Mouse (Mus musculus): ENCODE results near the gene Zmym2.
"Not testable (repeated sequence)": the region's sequence is repeated elsewhere in the genome, so short reads cannot be mapped to it uniquely, and the experiment has no call there.

The Zmym2 gene

DNA sequence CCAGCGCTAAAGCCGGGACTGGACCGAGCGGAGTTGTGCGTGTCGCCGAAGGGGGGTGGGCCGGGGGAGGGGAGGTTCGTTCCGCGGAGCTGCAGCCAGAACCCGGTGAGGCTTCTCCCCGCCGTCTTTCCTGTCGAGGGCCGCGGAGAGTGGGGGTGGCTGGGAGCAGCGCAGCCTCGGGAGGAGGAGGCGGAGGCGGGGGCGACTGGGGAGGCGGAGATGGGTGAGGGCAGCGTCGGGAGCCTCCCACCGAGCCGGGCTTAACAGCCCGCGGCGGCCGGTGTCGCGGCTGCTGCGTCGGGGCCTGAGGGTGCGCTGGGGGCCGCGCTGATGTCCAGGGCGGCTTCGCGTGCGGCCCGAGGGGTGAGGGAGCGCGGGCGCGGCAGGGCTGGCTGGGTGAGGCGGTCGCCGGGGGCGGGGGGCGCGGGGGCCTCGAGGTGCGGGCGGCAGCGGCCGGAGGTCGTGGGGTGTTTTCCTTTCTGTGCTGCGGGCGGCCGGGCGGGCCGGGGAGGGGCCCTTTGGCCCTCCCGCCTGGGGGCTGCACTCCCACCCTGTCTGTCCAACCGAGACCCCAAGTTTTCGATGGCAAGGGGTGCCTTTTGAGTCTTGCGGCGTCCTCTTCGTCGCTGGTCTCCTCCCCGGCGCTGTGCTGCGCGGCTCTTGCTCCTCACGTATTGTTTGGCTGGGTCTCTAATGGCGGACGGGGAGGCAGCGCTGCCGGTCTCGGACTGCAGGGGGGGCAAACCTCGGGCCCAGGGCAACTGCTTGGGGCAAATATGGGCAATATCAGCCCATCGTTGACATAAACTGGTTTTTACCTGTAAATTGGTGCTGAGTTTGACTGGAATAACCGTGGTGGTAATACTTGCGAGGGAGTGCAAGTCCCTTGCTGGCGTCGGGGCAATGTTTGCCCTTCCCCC lies at the start of gene Zmym2:
Zmym2 (plus strand) TSS at position 60 of the 920 bp plus-strand sequence.
- peak; percentile 71 for DNase-seq

DNA sequence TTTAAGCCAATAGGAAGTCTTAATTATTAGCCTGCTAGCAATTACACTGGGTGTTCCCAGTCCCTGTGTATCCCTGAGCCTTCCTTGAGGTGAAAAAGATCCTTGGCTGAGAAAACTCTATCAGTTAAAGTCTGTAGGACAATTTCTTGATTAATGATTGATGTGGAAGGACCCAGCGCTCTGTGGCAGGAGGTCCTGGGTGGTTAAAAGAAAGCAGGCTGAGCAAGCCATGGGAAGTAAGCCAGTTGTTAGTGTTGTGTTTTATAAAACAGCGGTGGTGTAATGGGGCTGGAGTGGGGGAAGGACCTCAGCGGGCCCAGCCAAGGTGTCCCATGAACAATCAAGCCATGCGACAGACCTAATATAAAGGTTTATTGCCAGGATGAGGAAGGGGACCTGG lies 42.4 kb upstream of the Zmym2 start:
- no peak for DNase-seq

DNA sequence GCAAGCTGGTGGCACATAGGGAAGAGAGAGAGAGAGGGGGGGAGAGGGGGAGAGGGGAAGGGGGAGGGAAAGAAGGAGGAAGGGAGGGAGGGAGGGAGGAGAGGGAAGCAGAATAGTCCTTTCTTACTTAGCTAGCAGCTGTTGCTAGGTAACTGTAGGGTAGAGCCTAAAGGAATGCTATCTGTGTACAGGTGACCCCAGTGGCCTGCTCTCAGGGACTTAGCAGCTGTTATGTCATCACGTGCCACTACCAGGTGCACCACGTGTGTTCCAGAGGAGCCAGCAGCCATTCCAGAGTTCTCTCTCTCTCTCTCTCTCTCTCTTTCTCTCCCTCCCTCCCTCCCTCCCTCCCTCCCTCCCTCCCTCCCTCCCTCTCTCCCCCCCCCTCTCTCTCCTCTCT lies 41.9 kb upstream of the Zmym2 start:
- no peak for DNase-seq

DNA sequence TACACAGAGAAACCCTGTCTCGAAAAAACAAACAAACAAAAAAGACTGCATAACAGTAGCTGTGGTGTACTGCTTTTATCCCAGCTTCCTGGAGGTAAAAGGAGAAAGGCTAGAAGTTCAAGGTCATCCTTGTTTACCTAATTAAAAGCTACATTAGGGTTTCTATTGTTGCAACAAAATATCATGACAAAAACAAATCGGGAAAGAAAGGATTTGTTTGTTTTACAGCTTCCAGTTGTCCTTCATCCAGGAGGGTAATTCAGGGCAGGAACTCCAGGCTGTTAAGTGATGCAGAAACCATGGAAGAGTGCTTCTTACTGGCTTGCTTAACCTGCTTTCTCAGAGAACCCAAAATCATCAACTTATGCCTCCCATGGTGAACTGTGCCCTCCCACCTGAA lies 38.1 kb upstream of the Zmym2 start:
- DNase-seq: no peak

DNA sequence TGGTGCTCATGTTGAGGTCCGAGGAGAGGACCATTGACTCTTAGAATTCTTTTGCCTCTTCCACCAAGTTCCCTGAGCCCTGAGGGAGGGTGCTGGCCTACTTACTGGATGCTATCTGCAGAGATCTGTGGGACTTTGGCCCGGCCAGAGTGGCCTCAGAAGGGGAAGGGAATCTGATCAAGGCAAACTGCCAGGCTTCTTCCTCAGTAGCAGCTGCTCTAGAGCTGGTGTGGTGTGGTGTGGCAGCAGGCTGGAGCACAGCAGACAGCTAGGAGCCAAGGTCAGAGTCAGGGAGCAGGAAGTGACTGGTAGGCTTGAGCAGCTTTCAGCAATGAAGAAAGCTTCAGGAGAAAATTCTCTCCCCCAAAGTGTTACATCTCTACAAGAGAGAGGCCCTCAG lies 36.8 kb upstream of the Zmym2 start:
- no peak for DNase-seq

DNA sequence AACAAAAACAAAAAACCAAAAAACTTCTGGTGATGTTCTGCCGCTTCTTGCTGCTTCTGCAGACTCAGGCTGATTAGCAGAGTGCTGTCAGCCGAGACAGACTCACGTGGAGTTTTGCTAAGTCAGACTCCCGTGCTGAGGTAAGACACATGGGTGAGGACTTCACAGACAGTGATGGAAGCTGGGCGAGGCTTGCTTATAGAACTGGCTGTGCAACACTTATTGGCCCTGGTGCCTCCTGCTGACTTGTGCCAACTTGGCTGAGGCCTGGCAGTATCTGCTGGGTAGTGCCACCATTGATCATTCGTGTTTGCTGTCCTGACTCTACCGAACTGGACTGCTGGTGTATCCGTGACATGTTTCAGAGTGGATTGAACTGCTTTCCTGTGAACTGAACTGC lies 22.4 kb upstream of the Zmym2 start:
- no peak for DNase-seq

DNA sequence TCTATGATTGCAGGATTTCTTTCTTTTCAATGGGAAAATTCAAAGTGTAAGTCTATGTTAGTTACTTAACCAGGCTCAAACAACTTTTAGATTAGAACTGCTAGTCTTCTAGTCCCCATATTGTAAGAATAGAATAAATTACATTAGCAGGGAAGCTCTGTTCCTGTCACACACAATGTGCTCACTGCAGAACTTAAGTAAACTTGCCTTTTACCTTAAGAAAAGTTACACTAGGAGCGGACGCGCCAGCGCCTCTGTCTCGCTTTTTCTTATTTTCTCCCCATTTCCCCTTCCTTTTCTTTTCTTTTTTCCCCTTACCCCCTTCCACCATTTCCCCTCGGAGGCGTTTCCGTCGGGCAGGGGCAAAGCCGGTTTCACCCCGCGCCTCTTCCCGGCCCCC lies 21.8 kb upstream of the Zmym2 start:
- no peak for DNase-seq

DNA sequence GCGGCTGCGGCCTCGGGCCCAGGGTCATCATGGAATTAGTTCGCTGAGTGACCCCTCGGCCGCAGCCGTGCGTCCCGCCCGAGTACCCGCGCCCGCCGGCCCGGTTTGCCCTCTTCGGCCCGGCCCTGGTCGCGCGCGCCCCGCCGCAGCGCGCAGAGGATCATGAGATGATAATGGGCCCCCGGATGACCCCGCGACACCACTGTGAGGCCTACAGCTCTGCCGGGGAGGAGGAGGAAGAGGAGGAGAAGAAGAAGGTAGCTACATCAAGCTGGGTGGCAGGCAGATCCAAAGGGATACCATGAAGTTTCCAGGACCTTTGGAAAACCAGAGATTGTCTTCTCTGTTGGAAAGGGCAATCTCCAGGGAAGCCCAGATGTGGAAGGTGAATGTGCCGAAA lies 21.3 kb upstream of the Zmym2 start:
- DNase-seq: not testable (repeated sequence)

DNA sequence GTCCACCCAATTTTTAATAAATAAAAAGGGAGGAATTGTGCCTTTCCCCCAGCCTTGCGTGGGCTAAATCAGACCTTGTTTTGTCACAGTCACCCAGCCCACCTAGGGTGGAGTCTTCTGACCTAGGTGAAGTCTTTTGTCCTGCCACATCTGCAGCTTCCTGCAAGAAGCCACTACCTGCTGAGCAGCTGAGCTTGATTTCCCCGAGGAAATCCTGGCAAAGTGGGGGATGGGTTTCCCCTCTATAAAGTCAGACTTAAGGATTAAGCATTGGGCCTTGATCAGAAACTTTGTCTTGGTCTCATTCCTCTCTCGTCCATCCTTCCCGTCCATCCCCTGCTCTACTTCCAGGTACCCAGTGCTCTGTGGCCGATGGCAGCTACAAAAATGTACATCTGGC lies 12.9 kb upstream of the Zmym2 start:
- DNase-seq: no peak

DNA sequence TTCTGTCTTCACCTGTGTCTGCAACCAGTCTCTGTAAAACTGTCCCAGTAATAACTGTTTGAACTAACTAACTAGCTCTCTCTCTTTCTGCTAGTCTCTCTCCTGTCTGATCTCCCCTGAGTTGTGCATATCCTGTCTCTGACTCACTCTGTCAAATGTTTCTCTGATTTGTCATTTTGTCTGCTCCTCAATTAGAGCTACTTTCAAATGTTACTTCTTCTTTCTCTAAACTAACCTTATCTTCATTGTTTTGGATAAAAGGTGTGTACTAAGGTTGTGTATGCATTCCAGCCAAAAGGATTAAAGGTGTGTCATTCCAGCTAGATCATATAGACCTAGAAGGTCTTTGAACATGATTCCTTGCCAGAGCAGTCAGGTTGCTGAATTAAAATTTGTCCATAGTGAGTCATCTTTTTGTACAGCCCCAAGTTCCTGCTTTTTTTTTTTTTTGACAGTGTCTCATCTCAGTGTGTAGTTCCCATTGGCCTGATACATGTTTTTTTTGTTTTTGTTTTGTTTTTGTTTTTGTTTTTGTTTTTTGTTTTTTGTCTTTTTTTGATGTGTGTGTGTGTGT lies 10.8 kb upstream of the Zmym2 start:
- DNase-seq: no peak

DNA sequence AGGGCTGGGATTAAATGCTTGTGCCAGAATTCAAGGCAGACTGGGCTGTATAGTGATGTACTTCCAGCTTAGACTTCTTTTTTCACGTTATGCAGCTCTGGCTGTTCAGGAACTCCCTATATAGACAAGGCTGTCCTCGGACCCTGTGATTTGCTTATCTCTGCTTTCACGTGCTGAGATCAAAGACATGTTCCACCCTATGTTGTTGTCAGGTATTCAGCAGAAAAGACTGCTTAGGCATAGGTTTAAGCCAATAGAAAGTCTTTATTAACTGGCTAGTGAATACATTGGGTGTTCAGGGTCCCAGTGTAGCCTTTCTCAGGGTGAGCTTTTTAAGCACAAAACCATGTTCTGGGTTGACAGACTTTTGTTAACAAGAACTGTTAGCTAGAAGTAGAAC lies 5.2 kb upstream of the Zmym2 start:
- DNase-seq: no peak

DNA sequence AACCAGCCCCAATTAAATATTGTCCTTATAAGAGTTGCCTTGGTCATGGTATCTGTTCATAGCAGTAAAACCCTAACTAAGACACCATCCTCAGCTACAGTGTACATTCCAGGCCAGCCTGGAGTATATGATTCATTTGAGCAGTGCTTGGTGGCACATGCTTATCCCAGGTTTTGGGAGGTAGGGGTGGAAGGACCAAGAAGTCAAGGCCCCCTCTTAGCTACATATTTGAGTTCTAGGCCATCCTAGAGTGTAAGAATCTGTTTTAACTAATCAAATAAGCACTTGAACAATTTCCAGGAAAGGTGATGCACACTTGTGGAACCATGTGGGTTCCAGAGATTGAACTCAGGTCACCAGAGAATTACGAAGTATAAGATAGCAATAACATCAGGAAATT lies 3.0 kb upstream of the Zmym2 start:
- no peak for DNase-seq

DNA sequence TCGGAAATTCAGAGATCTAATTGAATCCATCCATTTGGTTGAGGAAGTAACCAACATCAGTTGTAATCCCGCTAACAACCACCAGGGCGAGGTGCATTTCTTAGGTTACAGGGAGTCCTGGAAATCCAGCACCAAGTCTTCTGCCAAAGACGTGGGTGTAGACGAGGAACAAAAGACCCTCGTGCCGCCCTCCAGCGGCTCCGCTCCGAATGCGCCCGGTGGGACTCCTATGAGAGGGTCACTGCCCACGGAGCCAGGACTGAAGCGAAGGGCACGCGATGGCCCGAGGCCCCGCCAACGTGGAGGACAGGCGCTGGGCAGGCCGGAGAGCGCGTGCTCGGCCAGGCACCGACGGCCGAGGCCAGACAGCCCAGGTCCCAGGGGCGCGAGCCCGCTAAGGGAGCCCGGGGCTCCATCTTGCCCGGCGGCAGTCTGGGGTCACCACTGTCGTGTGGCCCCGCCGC lies 1.1 kb upstream of the Zmym2 start:
- peak; percentile 70 for DNase-seq

DNA sequence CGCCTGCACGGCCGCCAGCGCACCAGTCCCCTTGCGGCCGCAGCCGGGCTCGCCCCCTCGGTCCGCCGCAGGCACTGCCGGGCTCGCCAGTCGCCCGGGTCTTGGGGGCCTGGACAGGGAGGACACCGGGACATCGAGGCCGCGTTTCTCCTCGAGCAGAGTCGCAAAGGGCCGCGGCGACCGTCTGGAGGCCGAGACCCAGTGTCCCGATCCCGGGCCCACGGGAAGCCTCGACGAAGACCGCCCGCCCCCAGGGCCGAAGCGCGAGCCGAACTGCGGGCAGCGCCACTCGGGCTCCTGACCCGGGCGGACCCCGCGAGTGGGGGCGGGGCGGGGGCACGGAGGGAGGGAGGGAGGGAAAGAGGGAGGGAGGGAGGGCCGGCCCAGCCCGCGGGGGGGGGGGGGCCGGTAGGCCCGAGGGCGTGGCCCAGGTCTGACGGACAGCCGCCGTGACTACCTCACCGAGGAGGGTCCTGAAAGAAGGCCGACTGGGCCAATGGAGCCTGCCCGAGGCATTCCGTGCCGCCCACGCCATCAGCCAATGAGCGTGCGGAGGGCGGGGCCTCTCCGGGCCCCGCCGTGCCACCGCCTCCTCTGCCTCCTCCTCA lies 363 bp upstream of the Zmym2 start:
- DNase-seq: peak; percentile 90

DNA sequence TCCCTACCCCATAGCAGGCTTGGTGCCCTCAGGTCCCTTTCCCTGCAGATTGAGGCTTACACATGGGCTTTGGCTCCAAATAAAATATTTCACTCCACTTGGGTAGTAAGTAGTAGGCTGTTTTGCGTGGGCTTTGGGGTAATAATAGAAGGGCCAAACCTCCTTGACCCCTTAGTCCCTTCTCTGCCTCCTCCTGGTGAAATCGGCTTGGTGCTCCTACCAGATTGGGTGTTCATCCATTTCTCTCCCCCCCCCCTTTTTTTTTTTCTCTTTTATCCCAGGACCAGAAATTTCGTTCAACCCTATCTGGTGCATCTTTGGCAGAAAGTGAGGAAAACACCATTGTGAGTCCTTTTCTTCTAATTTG lies 1.0 kb downstream of the Zmym2 start:
- DNase-seq: no peak

DNA sequence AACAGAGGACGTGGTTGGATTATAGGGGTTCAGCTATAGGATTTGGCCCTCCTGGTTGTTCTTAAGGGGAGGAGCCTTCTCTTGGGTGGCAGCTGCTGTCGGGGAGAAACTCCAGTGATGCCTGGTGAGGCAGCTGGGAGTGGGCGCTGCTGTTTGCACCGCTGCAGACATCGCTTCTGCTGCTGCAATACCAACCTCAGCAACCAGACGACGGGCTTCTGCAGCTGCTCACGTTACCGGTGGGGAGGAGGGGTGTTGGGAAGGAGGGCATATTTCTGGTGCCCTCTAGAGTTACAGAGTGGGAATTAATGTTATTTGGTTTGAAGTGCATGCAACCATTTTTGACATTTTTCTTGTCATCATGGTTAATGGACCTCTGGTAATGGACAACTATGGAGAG lies 1.4 kb downstream of the Zmym2 start:
- DNase-seq: peak; percentile 77

DNA sequence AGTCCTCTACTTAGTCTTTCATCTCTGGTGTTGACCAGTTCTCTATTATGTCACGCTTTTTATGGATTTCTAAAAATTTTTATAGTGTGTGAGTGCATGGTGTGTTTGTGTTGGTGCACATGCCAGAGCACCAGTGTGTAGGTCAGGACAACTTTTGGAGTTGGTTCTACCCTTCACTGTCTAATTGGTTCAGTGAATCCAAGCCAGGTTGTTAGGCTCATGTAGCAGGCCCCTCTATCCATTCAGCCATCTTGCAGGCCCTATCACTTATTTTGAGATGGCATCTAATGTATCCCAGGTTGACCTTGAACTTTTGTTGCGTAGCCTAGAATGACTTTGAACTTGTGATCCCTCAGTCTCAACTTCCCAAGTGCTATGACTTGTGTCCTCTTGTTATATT lies 2.0 kb downstream of the Zmym2 start:
- no peak for DNase-seq

DNA sequence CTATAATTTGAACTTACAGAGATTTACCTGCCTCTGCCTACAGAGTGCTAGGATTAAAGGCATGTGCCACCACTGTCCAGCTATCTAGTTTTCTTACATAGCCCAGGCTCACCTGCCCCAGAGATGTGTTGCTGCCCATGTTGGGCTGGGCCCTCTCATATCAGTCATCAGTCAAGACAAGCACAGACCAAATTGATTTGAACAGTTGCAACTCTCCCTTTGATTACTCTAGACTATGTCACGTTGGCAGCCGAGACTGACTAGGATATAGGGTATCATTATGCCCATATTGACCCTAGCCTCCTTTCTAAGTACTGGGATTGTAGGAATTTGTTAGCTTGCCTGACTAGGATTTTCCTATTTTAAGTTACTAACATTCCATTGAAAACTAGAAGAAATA lies 8.0 kb downstream of the Zmym2 start:
- no peak for DNase-seq

DNA sequence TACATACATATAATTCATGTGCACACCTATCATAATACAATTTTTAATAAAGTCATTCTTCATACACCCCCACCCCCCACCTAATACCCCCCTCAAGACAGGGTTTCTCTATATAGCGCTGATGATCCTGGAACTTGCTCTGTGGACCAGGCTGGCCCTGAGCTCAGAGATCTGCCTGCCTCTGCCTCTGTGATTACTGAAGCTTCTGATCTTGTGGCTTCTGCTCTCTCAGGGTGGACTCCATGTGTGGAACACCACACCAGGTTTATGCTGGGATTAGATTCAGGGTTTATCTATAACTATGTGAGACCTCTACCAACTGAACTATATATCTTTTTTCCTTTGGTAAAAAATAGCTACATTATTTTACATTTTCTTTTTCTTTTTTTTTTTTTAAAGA lies 10.1 kb downstream of the Zmym2 start:
- DNase-seq: no peak

DNA sequence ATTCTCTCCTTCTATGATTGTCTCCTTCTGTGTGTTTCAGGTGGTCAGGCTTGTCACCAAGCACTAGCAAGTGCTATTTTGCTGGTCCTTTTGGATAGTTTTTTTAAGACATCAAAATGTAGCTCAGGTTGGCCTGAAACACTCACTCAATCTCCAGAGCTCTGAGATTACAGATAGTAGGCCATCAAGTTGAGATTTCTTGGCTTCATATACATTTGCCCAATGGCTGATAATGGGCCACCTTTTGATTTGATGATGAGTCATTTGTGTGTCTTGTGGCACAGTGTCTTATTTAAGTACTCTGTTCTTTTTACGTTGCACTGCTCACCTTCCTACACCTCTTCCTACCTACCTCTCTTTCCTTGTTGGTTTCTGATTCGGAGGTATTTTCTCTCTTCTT lies 11.0 kb downstream of the Zmym2 start:
- DNase-seq: no peak

DNA sequence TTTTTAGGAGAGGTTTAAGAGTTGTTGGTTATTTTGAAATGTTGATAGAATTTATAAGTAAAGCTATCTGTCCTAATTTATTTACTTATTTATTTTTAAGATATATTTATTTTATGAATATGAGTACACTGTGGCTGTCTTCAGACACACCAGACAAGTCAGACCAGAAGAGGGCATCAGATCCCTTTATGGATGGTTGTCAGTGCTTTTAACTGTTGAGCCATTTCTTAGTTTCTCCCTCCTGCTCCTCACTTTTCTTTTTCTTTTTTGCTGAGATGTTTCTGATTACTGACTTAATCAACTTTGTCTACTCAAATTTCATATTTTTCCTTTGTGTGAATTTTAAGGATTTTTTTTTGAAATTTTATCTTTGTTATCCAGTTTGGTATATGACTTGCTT lies 13.2 kb downstream of the Zmym2 start:
- no peak for DNase-seq

DNA sequence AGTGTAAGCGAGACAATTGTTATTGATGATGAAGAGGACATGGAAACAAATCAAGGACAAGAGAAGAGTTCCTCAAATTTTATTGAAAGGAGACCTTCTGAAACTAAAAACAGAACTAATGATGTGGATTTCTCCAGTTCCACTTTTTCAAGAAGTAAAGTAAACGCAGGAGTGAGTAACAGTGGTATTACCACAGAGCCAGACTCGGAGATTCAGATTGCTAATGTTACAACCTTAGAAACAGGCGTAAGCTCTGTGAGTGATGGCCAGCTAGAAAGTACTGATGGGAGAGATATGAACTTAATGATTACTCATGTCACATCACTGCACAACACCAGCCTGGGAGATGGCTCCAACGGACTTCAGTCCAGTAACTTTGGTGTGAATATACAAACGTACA lies 16.6 kb downstream of the Zmym2 start:
- DNase-seq: no peak

DNA sequence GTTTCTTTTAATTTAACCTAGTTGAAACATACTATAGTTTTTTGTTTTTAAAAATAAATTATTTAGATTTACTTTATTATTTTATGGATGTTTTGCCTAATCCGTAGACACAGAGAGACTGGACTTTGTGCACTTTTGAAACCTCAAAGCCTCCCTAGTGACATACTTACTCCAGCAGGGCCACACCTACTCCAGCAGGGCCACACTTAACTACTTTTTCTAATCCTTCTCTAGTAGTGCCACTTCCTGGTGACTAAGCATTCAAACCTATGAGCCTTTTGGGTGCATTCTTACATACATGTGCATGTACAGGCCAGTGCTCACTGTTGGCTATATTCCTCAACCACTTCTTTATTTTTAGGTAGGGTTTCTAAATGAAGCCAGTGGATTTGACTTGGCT lies 19.2 kb downstream of the Zmym2 start:
- no peak for DNase-seq

DNA sequence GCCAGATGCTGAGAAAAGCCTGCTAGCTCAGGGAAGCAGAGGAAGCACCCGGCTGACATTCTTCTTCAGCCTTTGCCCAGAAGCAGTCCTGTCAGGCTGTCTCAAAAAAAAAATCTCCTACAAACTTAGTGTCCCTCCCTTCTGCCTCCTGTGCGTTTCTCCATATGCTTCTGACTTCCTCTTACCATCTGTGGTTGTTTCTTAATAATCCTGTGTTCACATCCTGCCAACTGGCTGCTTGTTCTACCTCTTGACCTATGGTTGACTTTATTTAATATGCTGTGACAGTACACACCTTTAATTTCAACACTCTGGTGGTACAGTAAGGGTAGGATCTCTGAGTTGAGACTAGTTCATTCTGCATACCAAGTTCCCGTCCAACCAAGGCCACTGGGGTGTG lies 32.1 kb downstream of the Zmym2 start:
- no peak for DNase-seq

Data from right cerebral cortex, adult 18-20 months (tissue).